8 mouse cellular contexts compared by ENCODE assay signal in genomic region chr3:65871188-65871603, GRCm38 (mm10).
DNase-seq lines count a peak whose midpoint lies in the region; ATAC-seq and TF ChIP-seq lines count a peak whose summit lies in the region.

No protein-coding gene starts in this region.

- in situ Hi-C loops in CH12.LX (cut with MboI; ENCODE audit: low pct_ligation_motif_present, low pct_unique_long_range_greater_than_20kb, low sequenced_read_pairs), result loop anchor here (25.0 kb wide), 1 partner anchor 334 kb away; the partner anchor contains the start of gene Tiparp

- no peak for TF ChIP-seq CTCF in CH12.LX (conservative IDR thresholded peaks at IDR 0.05 in 1 of 2, IDR thresholded peaks at IDR 0.05 in 1 of 2; ENCODE audit: low read depth in 2 of 2, low read length in 2 of 2)
- no peak for TF ChIP-seq CTCF in liver, postnatal 0 days (IDR thresholded peaks at IDR 0.05; ENCODE audit: low read depth)

- WGBS in heart, embryonic 13.5 days, result 3% methylated on average over 12 of the region's 12 CpGs
- 6% methylated on average over 12 of the region's 12 CpGs for WGBS in kidney, embryonic 14.5 days
- 33% methylated on average over 12 of the region's 12 CpGs for WGBS in liver, postnatal 0 days (ENCODE audit: insufficient replicate concordance)
- 8% methylated on average over 12 of the region's 12 CpGs for WGBS in neural tube, embryonic 15.5 days

- H3K27ac ChIP-seq in CH12.LX (ENCODE audit: insufficient read depth, low read depth), result no peak overlapping the region
- peak overlapping the region; percentile 94 for H3K27ac ChIP-seq in heart, embryonic 13.5 days (replicated peaks)
- H3K27ac ChIP-seq in kidney, embryonic 14.5 days (ENCODE audit: low read depth, low read length), result peak overlapping the region; percentile 49
- no peak overlapping the region for H3K27ac ChIP-seq in liver, postnatal 0 days (ENCODE audit: low read depth)
- no peak overlapping the region for H3K27ac ChIP-seq in neural tube, embryonic 15.5 days (replicated peaks)

- H3K79me2 ChIP-seq in CH12.LX (replicated peaks; ENCODE audit: control insufficient read depth, extremely low read depth, insufficient read depth, poor library complexity, severe bottlenecking), result no peaks in the 10 kb centered on the region

- H3K9me3 ChIP-seq in CH12.LX (replicated peaks; ENCODE audit: low read length), result peaks cover 2% of the 10 kb centered on the region
- H3K9me3 ChIP-seq in heart, embryonic 13.5 days, result no peaks in the 10 kb centered on the region
- no peaks in the 10 kb centered on the region for H3K9me3 ChIP-seq in kidney, embryonic 14.5 days (ENCODE audit: control insufficient read depth, low read length)
- no peaks in the 10 kb centered on the region for H3K9me3 ChIP-seq in liver, postnatal 0 days (ENCODE audit: low read length)
- no peaks in the 10 kb centered on the region for H3K9me3 ChIP-seq in neural tube, embryonic 15.5 days (replicated peaks)

- no peak for TF ChIP-seq POLR2A in CH12.LX (IDR thresholded peaks at IDR 0.05; ENCODE audit: low read depth, low read length)

- peak; percentile 71 for ATAC-seq in heart, embryonic 13.5 days (ENCODE audit: extremely low read depth, insufficient number of reproducible peaks, low FRiP score, low TSS enrichment)
- ATAC-seq in kidney, embryonic 14.5 days (ENCODE audit: low FRiP score, low TSS enrichment), result peak; percentile 90
- ATAC-seq in liver, postnatal 0 days, result peak; percentile 35; the same call in 1 of the 2 replicates
- peak; percentile 58 for ATAC-seq in neural tube, embryonic 15.5 days (ENCODE audit: low FRiP score)
- no peak for ATAC-seq in monocyte, adult 5-6 weeks (replicated peaks; ENCODE audit: insufficient number of reproducible peaks, low FRiP score, low TSS enrichment, poor library complexity, severe bottlenecking)

- no peak for DNase-seq in CH12.LX (ENCODE audit: extremely low read depth)
- peak; percentile 73 for DNase-seq in brain, adult 2 months (ENCODE audit: low read depth, low spot score)
- DNase-seq in fibroblast of lung, adult 2 months (ENCODE audit: low read depth), result peak; percentile 87
- DNase-seq in liver, postnatal 0 days, result peak; percentile 31

- dilution Hi-C loops in CH12.LX (cut with MboI; ENCODE audit: extremely low pct_ligation_motif_present, extremely low pct_unique_long_range_greater_than_20kb, low sequenced_read_pairs), result no loop called here

- H3K36me3 ChIP-seq in CH12.LX (replicated peaks in 1 of 2; ENCODE audit: control insufficient read depth in 1 of 2, insufficient read depth in 1 of 2, low read length in 1 of 2), result no peaks in the 10 kb centered on the region
- no peaks in the 10 kb centered on the region for H3K36me3 ChIP-seq in heart, embryonic 13.5 days
- H3K36me3 ChIP-seq in kidney, embryonic 14.5 days (ENCODE audit: control insufficient read depth, insufficient read depth, low read length), result no peaks in the 10 kb centered on the region
- no peaks in the 10 kb centered on the region for H3K36me3 ChIP-seq in liver, postnatal 0 days (replicated peaks; ENCODE audit: insufficient read depth, low read length)
- no peaks in the 10 kb centered on the region for H3K36me3 ChIP-seq in neural tube, embryonic 15.5 days

- H3K27me3 ChIP-seq in CH12.LX (replicated peaks), result no peaks in the 10 kb centered on the region
- H3K27me3 ChIP-seq in heart, embryonic 13.5 days (replicated peaks), result no peaks in the 10 kb centered on the region
- H3K27me3 ChIP-seq in kidney, embryonic 14.5 days (ENCODE audit: control insufficient read depth, insufficient read depth, low read length), result no peaks in the 10 kb centered on the region
- no peaks in the 10 kb centered on the region for H3K27me3 ChIP-seq in liver, postnatal 0 days (ENCODE audit: insufficient read depth, low read length)
- no peaks in the 10 kb centered on the region for H3K27me3 ChIP-seq in neural tube, embryonic 15.5 days (replicated peaks)

- H3K4me3 ChIP-seq in CH12.LX (replicated peaks in 1 of 3; ENCODE audit: low read depth in 2 of 3, low read length in 2 of 3, poor library complexity in 1 of 3), result peak overlapping the region in 1 of 3 experiments; percentile 36
- H3K4me3 ChIP-seq in heart, embryonic 13.5 days, result no peak overlapping the region
- no peak overlapping the region for H3K4me3 ChIP-seq in kidney, embryonic 14.5 days (ENCODE audit: low read length)
- H3K4me3 ChIP-seq in liver, postnatal 0 days (ENCODE audit: low read depth, low read length), result no peak overlapping the region
- no peak overlapping the region for H3K4me3 ChIP-seq in neural tube, embryonic 15.5 days (replicated peaks)

- no peak overlapping the region for H3K9ac ChIP-seq in CH12.LX (ENCODE audit: insufficient read depth, low read depth)
- peak overlapping the region; percentile 70 for H3K9ac ChIP-seq in heart, embryonic 13.5 days
- H3K9ac ChIP-seq in kidney, embryonic 14.5 days (ENCODE audit: low read depth, low read length), result no peak overlapping the region; the same call in 1 of the 2 replicates
- H3K9ac ChIP-seq in liver, postnatal 0 days (replicated peaks), result no peak overlapping the region
- H3K9ac ChIP-seq in neural tube, embryonic 15.5 days (replicated peaks), result no peak overlapping the region; the same call in 1 of the 2 replicates

- no peak for TF ChIP-seq RAD21 in CH12.LX (IDR thresholded peaks at IDR 0.05; ENCODE audit: low read depth, low read length)

- peaks cover 30 to 40% of the 10 kb centered on the region in 2 experiments for H3K4me1 ChIP-seq in CH12.LX (ENCODE audit: control insufficient read depth in 1 of 2, insufficient read depth in 2 of 2)
- peaks cover 48% of the 10 kb centered on the region for H3K4me1 ChIP-seq in heart, embryonic 13.5 days
- peaks cover 13% of the 10 kb centered on the region for H3K4me1 ChIP-seq in kidney, embryonic 14.5 days (ENCODE audit: control insufficient read depth, insufficient read depth, low read length)
- H3K4me1 ChIP-seq in liver, postnatal 0 days (ENCODE audit: insufficient read depth), result no peaks in the 10 kb centered on the region
- peaks cover 12% of the 10 kb centered on the region for H3K4me1 ChIP-seq in neural tube, embryonic 15.5 days

- H3K4me2 ChIP-seq in CH12.LX (ENCODE audit: insufficient read depth, low read depth, poor library complexity, severe bottlenecking), result no peak overlapping the region
- peak overlapping the region; percentile 49 for H3K4me2 ChIP-seq in heart, embryonic 13.5 days
- peak overlapping the region; percentile 15; the same call in 1 of the 2 replicates for H3K4me2 ChIP-seq in kidney, embryonic 14.5 days (replicated peaks; ENCODE audit: low read depth, low read length)
- no peak overlapping the region for H3K4me2 ChIP-seq in liver, postnatal 0 days (ENCODE audit: low read depth, low read length)
- H3K4me2 ChIP-seq in neural tube, embryonic 15.5 days, result peak overlapping the region; percentile 11

- no peak for TF ChIP-seq EP300 in CH12.LX (IDR thresholded peaks at IDR 0.05; ENCODE audit: low read length)
- TF ChIP-seq EP300 in liver, postnatal 0 days (IDR thresholded peaks at IDR 0.05; ENCODE audit: low read depth), result no peak

TF ChIP-seq in CH12.LX, 34 proteins besides CTCF, POLR2A, EP300 and RAD21:
- TF ChIP-seq MAZ (IDR thresholded peaks at IDR 0.05; ENCODE audit: low read depth, low read length), result no peak
- TF ChIP-seq HCFC1 (IDR thresholded peaks at IDR 0.05; ENCODE audit: low read depth, low read length), result no peak
- TF ChIP-seq ZKSCAN1 (IDR thresholded peaks at IDR 0.05; ENCODE audit: borderline replicate concordance, low read depth, low read length), result no peak
- TF ChIP-seq ELF1 (IDR thresholded peaks at IDR 0.05; ENCODE audit: low read depth, low read length), result no peak
- TF ChIP-seq UBTF (IDR thresholded peaks at IDR 0.05; ENCODE audit: low read depth, low read length), result no peak
- no peak for TF ChIP-seq TBP (conservative IDR thresholded peaks at IDR 0.05; ENCODE audit: low read depth, low read length)
- peak; percentile 42; the same call in 1 of the 2 replicates for TF ChIP-seq NRF1 (IDR thresholded peaks at IDR 0.05; ENCODE audit: low read depth, low read length)
- TF ChIP-seq KAT2A (IDR thresholded peaks at IDR 0.05; ENCODE audit: insufficient replicate concordance, low read length), result no peak

Comparison
In these comparisons a context has a peak if more than half of its experiments do, and no peak if none do; other contexts are left out.
1. H3K27ac ChIP-seq: peak in heart, embryonic 13.5 days (single experiment) and kidney, embryonic 14.5 days (single experiment); none in CH12.LX (single experiment), liver, postnatal 0 days (single experiment) and neural tube, embryonic 15.5 days (single experiment).
2. H3K4me2 ChIP-seq: peak in heart, embryonic 13.5 days (single experiment), kidney, embryonic 14.5 days (single experiment) and neural tube, embryonic 15.5 days (single experiment); none in CH12.LX (single experiment) and liver, postnatal 0 days (single experiment).